Mouse (Mus musculus): ENCODE measurements at regions not wholly inside any gene's neighbourhood (a gene's known extent, or its start where the extent isn't known, plus 50 kb on each side); places are given as distances from the start of the nearest gene placed in this dataset.
A peak's percentile ranks its signal among the peaks of the same experiment; 100 is the strongest.

- TF ChIP-seq POLR2AphosphoS5 (IDR thresholded peaks at IDR 0.05; ENCODE audit: insufficient replicate concordance, low read depth, low read length) (no peak), TAL1 (conservative IDR thresholded peaks at IDR 0.05; ENCODE audit: low read depth, low read length) (no peak), GATA1 (IDR thresholded peaks at IDR 0.05; ENCODE audit: borderline replicate concordance, low read length) (no peak), GATA2 (IDR thresholded peaks at IDR 0.05; ENCODE audit: borderline replicate concordance, low read depth, low read length) (no peak), CTCF (IDR thresholded peaks at IDR 0.05; ENCODE audit: low read depth, low read length) (no peak)
- H3K36me3 ChIP-seq (replicated peaks), result no peaks in the 10 kb centered on the region
- DNase-seq (ENCODE audit: low spot score) (peak; percentile 3), ATAC-seq (ENCODE audit: extremely low read depth, insufficient number of reproducible peaks, low FRiP score, poor library complexity, severe bottlenecking) (no peak)
- no peaks in the 10 kb centered on the region for H3K4me1 ChIP-seq (ENCODE audit: insufficient read depth, low read depth, low read length)
- no peak overlapping the region for H3K4me3 ChIP-seq (ENCODE audit: low read depth, low read length)
- no peaks in the 10 kb centered on the region for H3K9me3 ChIP-seq (replicated peaks)
- no peaks in the 10 kb centered on the region; the same call in 1 of the 2 replicates for H3K27me3 ChIP-seq (ENCODE audit: insufficient read depth, low read length)
These were observed 167.0 kb upstream of the Slc22a22 start for GRCm38 (mm10) chr15:57644331-57644953.

- DNase-seq (ENCODE audit: low spot score), result no peak
These were observed 161.7 kb upstream of the Slc22a22 start for GRCm38 (mm10) chr15:57639115-57639514.

GRCm38 (mm10) chr15:57633067-57633466, 155.6 kb upstream of the Slc22a22 start:
- ATAC-seq (ENCODE audit: extremely low read depth, insufficient number of reproducible peaks, low FRiP score, poor library complexity, severe bottlenecking), result no peak
- H3K4me3 ChIP-seq (ENCODE audit: low read depth, low read length), result no peak overlapping the region
- no peak for DNase-seq (ENCODE audit: low spot score)
- H3K9me3 ChIP-seq (replicated peaks), result no peaks in the 10 kb centered on the region
- H3K27me3 ChIP-seq (ENCODE audit: insufficient read depth, low read length), result no peaks in the 10 kb centered on the region
- H3K36me3 ChIP-seq (replicated peaks), result no peaks in the 10 kb centered on the region
- TF ChIP-seq GATA1 (IDR thresholded peaks at IDR 0.05; ENCODE audit: borderline replicate concordance, low read length) (no peak), GATA2 (IDR thresholded peaks at IDR 0.05; ENCODE audit: borderline replicate concordance, low read depth, low read length) (no peak), CTCF (IDR thresholded peaks at IDR 0.05; ENCODE audit: low read depth, low read length) (no peak), TAL1 (conservative IDR thresholded peaks at IDR 0.05; ENCODE audit: low read depth, low read length) (no peak), POLR2AphosphoS5 (IDR thresholded peaks at IDR 0.05; ENCODE audit: insufficient replicate concordance, low read depth, low read length) (no peak)
- H3K4me1 ChIP-seq (ENCODE audit: insufficient read depth, low read depth, low read length), result no peaks in the 10 kb centered on the region

More at GRCm38 (mm10) chr15:57639115-57639514, 161.7 kb upstream of the Slc22a22 start:
- ATAC-seq (ENCODE audit: extremely low read depth, insufficient number of reproducible peaks, low FRiP score, poor library complexity, severe bottlenecking), result no peak
- Histone ChIP-seq H3K4me3 (ENCODE audit: low read depth, low read length) (no peak overlapping the region), H3K27me3 (ENCODE audit: insufficient read depth, low read length) (0 out of 2 replicates have a peak, but pooled peaks cover 2% of the 10 kb centered on the region), H3K4me1 (ENCODE audit: insufficient read depth, low read depth, low read length) (no peaks in the 10 kb centered on the region), H3K36me3 (replicated peaks) (no peaks in the 10 kb centered on the region), H3K9me3 (replicated peaks) (no peaks in the 10 kb centered on the region)
- no peak for TF ChIP-seq TAL1 (conservative IDR thresholded peaks at IDR 0.05; ENCODE audit: low read depth, low read length)
- no peak for TF ChIP-seq GATA1 (IDR thresholded peaks at IDR 0.05; ENCODE audit: borderline replicate concordance, low read length)
- TF ChIP-seq POLR2AphosphoS5 (IDR thresholded peaks at IDR 0.05; ENCODE audit: insufficient replicate concordance, low read depth, low read length), result no peak
- no peak for TF ChIP-seq GATA2 (IDR thresholded peaks at IDR 0.05; ENCODE audit: borderline replicate concordance, low read depth, low read length)
- TF ChIP-seq CTCF (IDR thresholded peaks at IDR 0.05; ENCODE audit: low read depth, low read length), result no peak

- TF ChIP-seq CTCF (IDR thresholded peaks at IDR 0.05; ENCODE audit: low read depth, low read length) (no peak), POLR2AphosphoS5 (IDR thresholded peaks at IDR 0.05; ENCODE audit: insufficient replicate concordance, low read depth, low read length) (no peak), TAL1 (conservative IDR thresholded peaks at IDR 0.05; ENCODE audit: low read depth, low read length) (no peak), GATA2 (IDR thresholded peaks at IDR 0.05; ENCODE audit: borderline replicate concordance, low read depth, low read length) (no peak), GATA1 (IDR thresholded peaks at IDR 0.05; ENCODE audit: borderline replicate concordance, low read length) (no peak)
- Histone ChIP-seq H3K9me3 (replicated peaks) (no peaks in the 10 kb centered on the region), H3K4me1 (ENCODE audit: insufficient read depth, low read depth, low read length) (no peaks in the 10 kb centered on the region), H3K4me3 (ENCODE audit: low read depth, low read length) (no peak overlapping the region), H3K36me3 (replicated peaks) (no peaks in the 10 kb centered on the region), H3K27me3 (ENCODE audit: insufficient read depth, low read length) (no peaks in the 10 kb centered on the region)
- no peak for ATAC-seq (ENCODE audit: extremely low read depth, insufficient number of reproducible peaks, low FRiP score, poor library complexity, severe bottlenecking)
- DNase-seq (ENCODE audit: low spot score), result no peak
These were observed 155.1 kb upstream of the Slc22a22 start for GRCm38 (mm10) chr15:57632537-57632936.

GRCm38 (mm10) chr15:57618466-57618865, 141.0 kb upstream of the Slc22a22 start:
- ATAC-seq (ENCODE audit: extremely low read depth, insufficient number of reproducible peaks, low FRiP score, poor library complexity, severe bottlenecking), result no peak
- DNase-seq (ENCODE audit: low spot score), result no peak
- no peaks in the 10 kb centered on the region for H3K9me3 ChIP-seq (replicated peaks)
- H3K4me1 ChIP-seq (ENCODE audit: insufficient read depth, low read depth, low read length), result no peaks in the 10 kb centered on the region
- H3K36me3 ChIP-seq (replicated peaks), result no peaks in the 10 kb centered on the region
- TF ChIP-seq POLR2AphosphoS5 (IDR thresholded peaks at IDR 0.05; ENCODE audit: insufficient replicate concordance, low read depth, low read length), result no peak
- TF ChIP-seq GATA1 (IDR thresholded peaks at IDR 0.05; ENCODE audit: borderline replicate concordance, low read length), result no peak
- no peak for TF ChIP-seq GATA2 (IDR thresholded peaks at IDR 0.05; ENCODE audit: borderline replicate concordance, low read depth, low read length)
- TF ChIP-seq TAL1 (conservative IDR thresholded peaks at IDR 0.05; ENCODE audit: low read depth, low read length), result no peak
- peaks cover 5% of the 10 kb centered on the region for H3K27me3 ChIP-seq (ENCODE audit: insufficient read depth, low read length)
- no peak overlapping the region for H3K4me3 ChIP-seq (ENCODE audit: low read depth, low read length)

GRCm38 (mm10) chr15:57616880-57617391, 139.5 kb upstream of the Slc22a22 start:
- no peaks in the 10 kb centered on the region for H3K36me3 ChIP-seq (replicated peaks)
- ATAC-seq (ENCODE audit: extremely low read depth, insufficient number of reproducible peaks, low FRiP score, poor library complexity, severe bottlenecking) (no peak), DNase-seq (ENCODE audit: low spot score) (no peak)
- no peaks in the 10 kb centered on the region for H3K4me1 ChIP-seq (ENCODE audit: insufficient read depth, low read depth, low read length)
- TF ChIP-seq POLR2AphosphoS5 (IDR thresholded peaks at IDR 0.05; ENCODE audit: insufficient replicate concordance, low read depth, low read length) (no peak), GATA2 (IDR thresholded peaks at IDR 0.05; ENCODE audit: borderline replicate concordance, low read depth, low read length) (no peak), TAL1 (conservative IDR thresholded peaks at IDR 0.05; ENCODE audit: low read depth, low read length) (no peak), CTCF (IDR thresholded peaks at IDR 0.05; ENCODE audit: low read depth, low read length) (no peak), GATA1 (IDR thresholded peaks at IDR 0.05; ENCODE audit: borderline replicate concordance, low read length) (no peak)
- H3K27me3 ChIP-seq (ENCODE audit: insufficient read depth, low read length), result peaks cover 5% of the 10 kb centered on the region; the same call in 1 of the 2 replicates
- H3K4me3 ChIP-seq (ENCODE audit: low read depth, low read length), result no peak overlapping the region
- no peaks in the 10 kb centered on the region for H3K9me3 ChIP-seq (replicated peaks)

Measured in G1E (cell line).